Mouse (Mus musculus) liver, embryonic 11.5 days (tissue): ENCODE data around the gene 5430402E10Rik. TPM values are rescaled to one million over a fixed set of nuclear protein-coding genes. Genes with fewer than 3 reads are reported as not detected.
"Not testable (repeated sequence)": the region's sequence is repeated elsewhere in the genome, so short reads cannot be mapped to it uniquely, and the experiment has no call there.

Experiments used
- ATAC-seq: fragments of 200-750 bp; cut with Nextera tagmentation; replicated peaks from 2 replicates; pipeline ENCODE4 v1.8.0; 2017; ENCODE audit warnings: moderate number of reproducible peaks, mild to moderate bottlenecking, moderate TSS enrichment, moderate library complexity; ENCODE audit not compliant: low FRiP score
- DNase-seq: peaks from one replicate; pipeline ENCODE4 v3.0.0-alpha.2; 2017; ENCODE audit warnings: low spot score
- H3K27ac ChIP-seq: fragments of 300-500 bp; sonication (generic); 2 replicates; pipeline ENCODE4 v1.5.1; 2014; ENCODE audit warnings: mild to moderate bottlenecking, low read depth, low read length, control low read depth
- H3K27me3 ChIP-seq: fragments of 300-500 bp; sonication (generic); replicated peaks from 2 replicates; pipeline ENCODE4 v1.6.1; 2014; ENCODE audit warnings: low read length, mixed read lengths; ENCODE audit not compliant: control insufficient read depth, insufficient read depth
- H3K36me3 ChIP-seq: fragments of 300-500 bp; sonication (generic); 2 replicates; pipeline ENCODE4 v1.6.1; 2014; ENCODE audit warnings: mild to moderate bottlenecking, low read length, moderate library complexity, mixed read lengths; ENCODE audit not compliant: control insufficient read depth, insufficient read depth
- H3K4me1 ChIP-seq: fragments of 300-500 bp; sonication (generic); replicated peaks from 2 replicates; pipeline ENCODE4 v1.6.1; 2014; ENCODE audit warnings: low read length, mixed read lengths; ENCODE audit not compliant: control insufficient read depth, insufficient read depth
- H3K4me2 ChIP-seq: fragments of 300-500 bp; sonication (generic); 2 replicates; pipeline ENCODE4 v1.6.1; 2014; ENCODE audit warnings: mild to moderate bottlenecking, control low read depth, moderate library complexity
- H3K4me3 ChIP-seq: fragments of 300-500 bp; sonication (generic); 2 replicates; pipeline ENCODE4 v1.5.1; 2014; ENCODE audit warnings: low read depth, low read length, control low read depth
- H3K9ac ChIP-seq: fragments of 300-500 bp; sonication (generic); 2 replicates; pipeline ENCODE4 v1.6.1; 2014; ENCODE audit warnings: low read depth, low read length, control low read depth
- H3K9me3 ChIP-seq: fragments of 300-500 bp; sonication (generic); 2 replicates; pipeline ENCODE4 v1.6.1; 2016; ENCODE audit warnings: low read length, inconsistent platforms, mixed read lengths; ENCODE audit not compliant: control insufficient read depth
- WGBS: fragments of 180-500 bp; shearing (Covaris S2); extraction: QIAGEN DNeasy Blood & Tissue Kit; methylation state at CpG from one replicate; pipeline ENCODE4 v1.1.7; 2014; 5-methylcytosine and 5-hydroxymethylcytosine counted together
- polyA plus RNA-seq: library from polyadenylated mRNA; unstranded; fragments of >200 nt; fragmentation: Nextera tagmentation; extraction: Ambion mirVana; gene quantifications from 2 replicates; pipeline ENCODE4 v1.2.1, GENCODE M21; 2014

5430402E10Rik gene
- not detected in 2 replicates for polyA plus RNA-seq

DNA sequence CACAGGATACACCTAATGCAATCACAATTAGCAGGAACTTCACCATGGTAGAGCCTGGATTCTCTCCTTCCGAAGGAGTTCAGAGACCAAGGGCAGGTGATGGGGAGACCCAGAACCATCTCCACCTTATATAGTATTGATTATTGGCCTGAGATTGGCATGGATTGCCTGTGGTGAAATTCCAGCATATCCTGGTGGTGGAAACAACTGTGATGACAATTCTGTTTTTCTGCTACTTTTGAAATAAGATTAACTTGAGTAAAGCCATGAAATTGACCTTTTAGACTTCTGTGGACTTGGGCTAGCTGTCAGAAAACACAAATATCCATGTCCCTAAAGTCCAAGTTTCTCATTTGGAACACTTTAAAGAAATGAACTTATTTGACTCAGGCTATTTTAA, at the start of gene 5430402E10Rik:
Gene 5430402E10Rik (minus strand): TSS at position 101 of the 400 bp plus-strand sequence.
- not testable (repeated sequence) for H3K4me2 ChIP-seq, H3K9me3 ChIP-seq, H3K9ac ChIP-seq, H3K4me1 ChIP-seq, DNase-seq, ATAC-seq, H3K27ac ChIP-seq, H3K27me3 ChIP-seq, H3K4me3 ChIP-seq, H3K36me3 ChIP-seq
- WGBS = 100% methylated on average over 1 of the region's 1 CpGs

DNA sequence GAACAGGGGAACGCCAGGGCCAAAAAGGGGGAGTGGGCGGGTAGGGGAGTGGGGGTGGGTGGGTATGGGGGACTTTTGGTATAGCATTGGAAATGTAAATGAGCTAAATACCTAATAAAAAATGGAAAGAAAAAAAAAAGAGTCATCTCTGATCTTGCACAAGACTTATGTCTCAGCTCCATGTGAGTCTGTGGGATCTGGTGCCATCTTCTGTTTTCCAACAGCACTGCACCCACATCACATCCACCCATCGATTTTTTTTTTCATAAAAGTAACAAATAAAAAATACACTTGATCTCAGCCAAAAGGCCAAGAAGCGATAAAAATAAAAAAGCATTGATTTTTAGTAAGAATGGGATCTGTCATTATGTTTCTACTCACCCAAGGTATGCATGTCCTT, 44.8 kb downstream of the 5430402E10Rik start:
- H3K9ac ChIP-seq, H3K4me2 ChIP-seq, DNase-seq, H3K36me3 ChIP-seq, H3K27me3 ChIP-seq, H3K4me1 ChIP-seq, H3K9me3 ChIP-seq, H3K27ac ChIP-seq, ATAC-seq, H3K4me3 ChIP-seq: not testable (repeated sequence)
- 41% methylated on average over 2 of the region's 4 CpGs for WGBS

Other genes starting within 250 kb of the 5430402E10Rik start
- 6.4 and 6.6 TPM in 2 replicates for gene Prkx, start 128.8 kb downstream of the 5430402E10Rik start, polyA plus RNA-seq
- not detected in 2 replicates for gene Pbsn, start 71.4 kb downstream of the 5430402E10Rik start, polyA plus RNA-seq
- gene Gm14744, start 60.3 kb downstream of the 5430402E10Rik start, polyA plus RNA-seq = not detected in 2 replicates
- not detected in 2 replicates for gene Obp1a, start 166.3 kb upstream of the 5430402E10Rik start, polyA plus RNA-seq
- not detected in 2 replicates for gene Gm5938, start 200.4 kb upstream of the 5430402E10Rik start, polyA plus RNA-seq